Mouse (Mus musculus): ENCODE results near the gene Gm8871. TPM values are rescaled to one million over a fixed set of nuclear protein-coding genes. Genes with fewer than 3 reads are reported as not detected.
A peak's percentile ranks its signal among the peaks of the same experiment; 100 is the strongest.
"Not testable (repeated sequence)": the region's sequence is repeated elsewhere in the genome, so short reads cannot be mapped to it uniquely, and the experiment has no call there.

Gene Gm8871
- total RNA-seq (2021), result not detected
- long read RNA-seq, experiment 1, result 0 reads
- long read RNA-seq, experiment 2, result 0 reads

DNA sequence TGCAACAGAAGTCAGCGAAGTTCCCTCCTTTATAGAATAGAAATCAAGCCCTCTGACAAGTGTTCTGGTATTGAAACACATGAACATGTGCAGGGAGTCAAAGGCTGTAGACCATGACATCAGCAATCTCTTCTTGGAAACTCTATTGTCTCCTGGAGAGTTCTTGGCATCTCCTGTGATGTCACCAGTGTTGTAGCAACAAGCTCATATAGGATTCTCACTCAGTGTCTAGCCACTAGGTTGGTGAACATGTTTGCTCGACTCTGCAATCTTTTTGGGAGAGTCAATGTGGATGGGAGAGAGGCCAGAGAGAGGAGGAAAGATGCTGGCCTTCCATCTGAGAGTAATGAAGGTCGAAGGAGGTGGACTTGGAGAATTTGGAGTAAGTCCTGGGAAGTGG is at the start of gene Gm8871, which contains the start of gene Gm8857:
Gm8871 (plus strand) TSS at position 301 of the 400 bp plus-strand sequence.
Gm8857 (plus strand) TSS at position 303 of the 400 bp plus-strand sequence.
- not testable (repeated sequence) for DNase-seq

DNA sequence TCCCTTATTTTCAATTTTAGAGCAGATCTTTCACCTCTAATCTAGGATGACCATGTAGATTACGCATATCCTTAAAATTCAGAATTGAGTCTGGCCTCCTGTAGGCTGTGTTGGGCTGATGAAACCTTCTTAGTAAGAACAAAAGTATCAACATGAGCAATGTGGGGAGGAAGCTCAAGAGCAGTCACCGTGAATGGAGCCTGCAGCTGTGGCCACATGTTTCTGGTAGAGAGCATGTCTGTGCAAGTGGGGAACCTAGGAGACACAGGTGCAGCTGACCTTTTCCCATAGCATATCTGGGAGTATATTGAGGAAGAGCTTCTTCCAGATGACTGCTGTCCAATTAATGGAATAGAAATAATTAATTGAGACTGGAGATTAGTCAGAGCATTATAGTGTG is 5.9 kb downstream of the Gm8871 start:
- not testable (repeated sequence) for DNase-seq

DNA sequence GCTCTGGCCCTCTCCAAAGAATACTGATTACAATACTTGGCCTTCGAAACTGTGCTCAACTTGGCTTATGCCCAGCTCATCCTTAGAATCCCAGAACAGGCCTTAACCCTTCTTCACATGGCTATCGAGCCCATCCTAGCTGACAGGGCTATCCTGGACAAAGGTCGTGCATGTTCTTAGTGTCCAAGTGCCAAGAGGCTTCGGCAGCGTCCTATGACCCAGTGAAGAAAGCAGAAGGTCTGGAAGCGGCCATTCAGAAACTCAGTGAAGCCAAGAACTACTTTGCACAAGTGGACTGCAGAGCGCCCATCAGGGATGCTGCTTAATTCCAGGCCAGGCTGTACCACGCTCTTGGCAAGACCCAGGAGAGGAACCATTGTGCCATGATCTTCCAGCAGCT is 10.5 kb downstream of the Gm8871 start:
- peak in 1 of 2 experiments; percentile 0 for DNase-seq

Other genes with a start within 250 kb of the Gm8871 start
- gene Gm8857, start within 50 bp of the Gm8871 start, total RNA-seq (2021), result not detected
- not detected for gene Gm8879, start 179.8 kb downstream of the Gm8871 start, total RNA-seq (2021)
- gene Gm5861, start 235.3 kb downstream of the Gm8871 start, total RNA-seq (2021), result not detected

Data from heart, adult 18-20 months (tissue).